Mouse (Mus musculus) right cerebral cortex, postnatal 14 days (tissue): ENCODE data around the gene Zfp362.

Source experiments
- DNase-seq: peaks from one replicate; pipeline ENCODE4 v3.0.0; 2022

Zfp362 gene

DNA sequence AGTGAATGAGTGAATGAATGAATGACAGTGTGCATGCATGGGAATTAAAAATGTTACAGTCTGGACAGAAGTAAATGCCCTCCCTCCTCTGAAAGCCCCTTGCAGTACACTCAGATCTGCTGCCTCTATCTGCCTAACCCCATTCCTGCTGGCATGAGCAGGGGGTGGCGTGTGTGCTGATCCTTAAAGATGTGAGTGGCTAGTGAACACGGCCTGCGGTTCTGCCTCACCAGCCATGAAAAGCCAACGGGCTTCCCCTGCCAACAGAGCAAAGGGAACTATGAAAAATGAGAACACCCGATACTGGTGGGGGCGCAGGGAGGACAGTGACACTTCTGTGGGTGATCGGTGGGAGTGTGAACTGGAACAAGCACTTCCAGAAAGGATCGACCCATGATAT is 9.1 kb downstream of the Zfp362 start:
- no peak for DNase-seq

DNA sequence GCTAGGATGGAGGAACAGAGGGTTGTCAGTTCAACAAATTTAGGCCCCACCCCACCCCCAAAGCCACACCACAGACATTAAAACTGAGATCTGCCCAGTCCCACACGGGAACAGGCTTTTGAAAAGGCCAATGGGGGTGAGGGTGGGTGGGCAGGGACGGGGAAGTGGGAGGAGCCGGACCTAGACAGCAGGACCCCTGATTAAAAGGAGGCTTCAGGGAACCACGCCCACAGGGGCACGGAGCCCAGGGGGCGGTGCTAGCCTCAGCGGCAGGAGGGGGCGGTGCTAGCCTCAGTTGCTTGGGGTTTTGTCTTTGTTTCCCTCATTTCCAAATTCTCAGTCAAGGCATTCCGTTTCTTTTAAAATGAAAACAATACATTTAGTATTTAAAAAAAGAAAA is 10.2 kb downstream of the Zfp362 start:
- no peak for DNase-seq

DNA sequence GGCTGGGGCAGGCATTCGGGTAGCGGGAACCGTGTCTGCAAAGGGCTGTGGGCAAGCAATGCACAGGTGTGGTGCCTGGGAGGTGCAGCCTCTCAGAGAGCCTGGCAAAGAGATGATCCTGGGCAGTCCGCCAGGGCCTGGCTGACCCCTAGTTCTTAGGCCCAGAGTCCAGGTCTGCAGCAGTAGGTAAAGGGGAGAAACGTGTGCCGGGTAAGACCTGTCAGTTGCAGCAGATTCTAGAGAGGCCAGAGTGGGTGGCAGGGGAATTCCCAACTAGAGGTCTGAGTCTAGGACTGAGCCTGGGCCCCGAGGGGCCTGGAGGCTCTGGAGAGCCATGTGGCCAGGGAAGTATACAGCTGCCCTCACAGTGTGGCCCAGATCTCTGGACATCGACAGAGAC is 11.6 kb downstream of the Zfp362 start:
- DNase-seq: no peak

DNA sequence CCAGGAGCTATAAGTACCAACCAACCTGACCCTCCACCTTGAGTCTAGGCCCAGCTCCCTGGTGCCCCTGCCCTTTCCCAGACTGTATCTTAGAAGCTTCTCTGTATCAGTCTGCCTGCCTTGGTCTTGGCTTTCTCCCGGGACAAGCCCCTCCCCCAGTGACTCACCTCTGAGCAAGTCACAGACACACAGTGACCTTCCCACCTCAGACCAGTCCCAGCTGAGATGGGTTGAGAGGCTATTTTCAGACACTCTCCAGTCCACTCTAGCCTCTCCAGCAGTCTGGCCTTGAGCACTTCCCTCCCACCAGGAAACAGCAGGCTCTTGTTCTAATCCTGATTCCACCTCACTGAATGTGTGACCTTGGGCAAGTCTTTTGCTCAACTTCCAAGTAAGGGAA is 12.1 kb downstream of the Zfp362 start:
- no peak for DNase-seq

DNA sequence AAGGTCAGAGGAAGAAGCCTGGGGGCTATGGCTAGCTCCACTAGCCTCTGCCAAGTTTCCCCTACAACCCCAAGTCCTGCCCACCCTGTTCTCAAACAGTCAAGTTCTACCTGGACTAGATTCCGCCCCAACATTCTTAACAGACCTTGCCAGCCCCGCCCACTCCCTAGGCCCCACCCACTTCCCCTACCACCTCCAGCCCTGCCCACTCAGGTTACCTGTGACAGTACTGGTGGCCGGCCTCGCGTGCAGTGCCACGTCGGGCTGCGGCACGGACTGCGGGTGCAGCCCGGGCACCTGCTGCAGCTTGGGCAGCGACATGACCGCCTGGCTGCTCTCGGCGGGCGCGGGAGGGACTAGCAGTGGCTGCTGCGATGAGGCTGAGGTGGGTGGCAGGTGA is 16.2 kb downstream of the Zfp362 start:
- DNase-seq: no peak

DNA sequence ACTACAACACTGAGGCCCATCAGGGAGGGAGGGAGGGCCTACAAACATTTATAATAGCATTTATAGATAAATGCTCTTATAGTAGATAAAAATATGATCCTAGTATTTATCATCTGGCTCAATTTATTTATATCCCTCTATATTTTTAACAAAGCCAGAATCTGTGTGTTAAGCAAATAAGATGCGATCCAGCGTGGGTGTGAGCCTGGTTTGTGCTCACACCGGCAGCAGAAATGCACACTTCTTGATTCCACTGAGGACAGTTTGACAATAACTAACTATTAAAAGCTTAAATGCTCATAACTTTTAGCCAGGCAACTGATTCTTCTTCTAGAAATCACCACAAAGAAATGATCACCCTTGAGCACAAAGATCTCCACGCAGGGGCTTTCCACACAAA is 17.7 kb downstream of the Zfp362 start:
- no peak for DNase-seq

DNA sequence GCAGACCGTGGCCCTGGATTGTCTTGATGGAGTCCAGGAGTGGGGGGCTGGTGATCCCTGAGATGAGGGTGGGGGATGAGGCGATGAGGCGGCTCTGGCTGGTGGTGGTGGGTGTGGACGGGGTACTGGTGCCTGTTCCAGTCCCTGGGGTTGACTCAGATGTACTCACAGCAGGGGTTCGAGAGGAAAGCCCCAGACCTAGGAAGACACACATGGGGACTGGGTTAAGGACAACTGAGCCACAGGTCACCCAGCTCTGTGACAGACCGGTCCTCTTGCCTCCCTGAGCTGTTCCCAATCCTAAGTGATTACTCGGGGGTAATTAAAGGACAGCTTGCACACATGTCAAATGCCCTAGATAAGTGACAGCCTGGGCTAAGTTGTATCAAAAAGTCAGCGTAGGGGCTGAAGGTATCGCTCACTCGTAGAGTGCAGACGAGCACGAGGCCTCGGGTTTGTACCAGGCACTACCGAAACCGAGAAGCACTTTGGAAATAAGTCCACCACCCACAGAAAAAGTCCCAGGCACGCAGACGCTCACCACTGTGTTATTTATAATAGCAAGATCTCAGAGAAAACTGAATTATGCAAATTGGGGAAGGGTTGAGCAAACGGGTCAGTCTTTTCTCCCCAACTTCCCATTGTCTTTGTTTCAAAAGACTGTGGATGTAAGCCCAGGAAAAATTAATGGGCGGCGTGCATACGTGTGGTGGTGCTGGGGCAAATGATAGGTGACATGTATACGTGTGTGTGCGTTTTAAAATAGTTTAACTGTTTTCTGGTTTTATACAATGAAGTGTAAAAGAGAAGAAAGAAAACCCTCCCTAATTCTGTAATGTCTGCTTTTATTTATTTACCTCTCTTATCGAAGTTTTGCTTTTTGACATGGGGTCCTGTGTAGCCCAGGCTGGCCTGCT is 18.6 kb downstream of the Zfp362 start:
- no peak for DNase-seq

DNA sequence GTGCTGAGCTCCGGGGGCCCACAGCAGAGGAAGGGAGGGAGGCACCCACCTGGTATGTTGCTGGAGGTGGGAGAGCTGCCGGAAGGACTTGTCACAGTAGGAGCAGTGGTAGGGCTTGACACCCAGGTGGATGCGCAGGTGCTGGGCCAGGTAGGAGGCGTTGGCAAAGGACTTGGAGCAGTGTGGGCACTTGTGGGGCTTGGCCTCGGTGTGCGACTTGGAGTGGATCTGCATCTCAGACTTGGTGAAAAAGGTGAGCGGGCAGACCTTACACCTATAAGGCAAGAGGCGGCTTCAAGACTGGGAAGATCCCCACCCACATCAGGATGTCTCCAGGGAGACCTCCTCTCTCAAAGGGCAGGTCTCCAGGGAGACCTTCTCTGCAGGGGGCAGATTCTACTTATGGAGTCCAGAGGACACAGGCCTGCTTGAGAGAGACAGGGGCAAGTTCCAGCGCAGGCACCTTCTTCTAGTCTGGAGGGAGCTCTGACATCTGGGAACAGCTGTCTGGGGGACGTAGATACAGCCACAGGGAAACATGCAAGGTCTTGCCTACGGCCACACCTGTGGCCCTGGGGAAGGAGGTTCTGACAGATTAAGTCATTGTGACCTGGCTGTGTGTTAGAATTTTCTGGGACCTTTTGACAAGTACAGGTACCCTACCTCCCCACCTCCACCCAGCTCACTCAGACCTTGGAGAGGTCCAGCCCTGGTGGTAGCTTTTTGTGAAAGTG is 19.8 kb downstream of the Zfp362 start:
- DNase-seq: no peak

DNA sequence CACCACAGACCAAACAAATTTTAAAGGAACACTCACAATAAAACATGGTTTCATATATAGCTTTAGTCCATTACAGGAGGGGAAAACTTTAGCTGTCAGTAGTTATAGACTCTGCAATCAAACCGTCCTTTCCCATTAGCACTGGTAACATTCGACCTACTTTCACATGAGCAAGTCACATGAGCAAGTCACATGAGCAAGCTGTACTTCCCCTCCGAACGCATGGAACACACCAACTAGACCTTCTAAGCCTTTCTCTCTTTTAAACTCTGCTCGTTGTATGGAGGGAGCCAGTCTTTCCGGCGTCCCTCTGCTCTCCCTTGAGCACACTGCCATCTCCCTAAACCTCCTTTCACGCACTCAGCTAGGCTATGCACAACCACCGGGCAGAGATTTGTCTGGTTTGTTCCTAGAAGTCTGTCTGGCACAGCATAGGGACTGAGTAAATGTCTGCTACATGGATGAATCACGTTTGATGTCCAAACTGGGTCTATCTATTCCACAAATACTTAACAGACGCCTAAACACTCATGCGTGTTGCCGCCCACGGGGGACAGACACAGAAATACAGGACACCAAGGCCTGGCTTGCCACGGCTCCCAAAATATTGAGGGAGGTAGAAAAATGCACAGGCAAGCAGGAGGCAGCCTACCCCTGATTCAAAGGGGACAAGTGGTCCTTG is 20.8 kb downstream of the Zfp362 start:
- DNase-seq: no peak

DNA sequence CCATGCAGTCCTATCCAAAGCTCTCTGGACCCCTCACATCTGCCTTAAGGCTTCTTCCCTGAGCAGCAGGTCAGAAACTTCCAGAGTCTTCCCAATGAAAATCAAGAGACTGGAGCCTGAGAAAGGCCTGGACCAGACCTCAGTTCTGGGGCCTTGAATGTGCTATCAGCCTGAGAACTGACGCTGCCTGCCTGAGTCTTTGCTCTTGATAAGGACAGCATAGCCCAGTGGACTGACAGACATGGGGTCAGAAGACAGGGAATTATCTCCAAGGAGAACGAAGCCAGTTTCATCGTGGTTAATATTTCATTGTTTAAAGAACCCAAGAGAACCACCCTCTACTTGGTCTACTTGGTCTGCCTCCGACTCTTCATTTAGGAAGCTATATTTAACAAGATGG is 23.2 kb downstream of the Zfp362 start:
- no peak for DNase-seq

DNA sequence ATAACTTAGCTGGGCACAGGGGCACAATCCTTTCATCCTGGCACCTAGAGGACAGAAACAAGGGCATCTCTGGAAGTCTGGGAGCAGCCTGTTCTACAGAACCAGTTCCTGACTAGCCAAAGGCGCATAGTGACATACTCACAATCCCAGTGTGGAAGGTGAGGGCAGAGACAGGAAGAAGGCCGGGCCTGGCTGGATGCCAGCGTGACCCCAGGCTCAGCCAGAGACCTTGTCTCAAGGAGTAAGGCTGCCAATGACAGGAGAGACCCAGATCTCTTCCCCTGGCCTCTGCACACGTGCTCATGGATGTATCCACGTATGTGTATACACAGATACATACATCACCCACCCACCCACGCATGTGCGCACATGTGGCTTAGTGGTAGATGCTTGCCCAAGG is 23.8 kb downstream of the Zfp362 start:
- no peak for DNase-seq

DNA sequence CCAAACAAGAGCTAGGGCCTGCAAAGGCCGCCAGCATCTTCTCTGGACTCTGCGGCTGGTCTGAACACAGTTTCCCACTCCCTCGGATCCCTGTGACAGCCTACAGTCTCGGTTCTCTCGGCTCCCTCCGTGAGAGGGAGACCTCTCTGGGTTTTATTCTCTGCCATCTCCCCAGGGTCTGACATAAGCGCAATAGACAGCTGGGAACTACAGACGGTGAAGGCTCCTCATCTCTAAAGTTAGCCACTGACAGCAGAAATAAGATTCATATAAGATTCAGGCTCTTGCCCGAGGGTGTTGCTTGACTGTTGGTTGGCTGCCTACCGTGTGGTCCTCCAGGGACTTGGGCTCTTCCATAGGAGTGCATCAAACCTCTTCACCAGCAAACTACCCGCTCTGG is 28.3 kb downstream of the Zfp362 start:
- no peak for DNase-seq

DNA sequence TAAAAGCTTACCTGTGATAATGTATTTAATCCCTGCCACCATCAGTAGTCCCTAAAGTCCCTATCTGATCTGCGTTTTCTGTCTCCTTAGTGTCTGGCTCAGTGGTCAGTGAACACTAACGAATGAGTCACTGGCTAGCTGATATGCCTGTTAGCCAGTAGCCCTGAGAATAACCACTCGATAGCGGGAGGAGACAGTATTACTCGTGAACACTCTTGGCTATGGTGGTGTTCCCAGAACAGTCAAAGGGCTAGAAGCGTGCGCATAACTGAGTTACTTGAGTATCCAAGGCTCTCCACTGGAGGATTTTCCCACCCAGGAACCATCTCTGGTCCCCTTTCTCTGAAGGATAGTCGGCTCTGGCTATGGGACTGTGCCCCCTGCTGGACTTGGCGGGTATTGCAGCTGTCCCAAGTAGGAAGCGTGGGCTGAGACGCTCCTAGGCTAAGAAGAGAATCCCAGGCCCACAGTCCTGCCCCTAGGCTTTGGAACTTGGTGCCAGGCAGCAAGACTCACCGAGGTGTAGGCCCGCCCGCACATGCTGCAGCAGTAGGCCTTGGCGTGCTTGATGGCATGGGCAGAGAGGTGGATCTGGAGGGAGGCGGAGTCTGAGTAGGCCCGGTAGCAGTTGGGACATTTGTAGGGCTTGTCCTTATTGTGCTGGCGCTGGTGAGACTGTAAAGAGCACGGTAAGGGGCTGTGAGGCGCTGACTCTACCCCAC is 29.1 kb downstream of the Zfp362 start:
- peak; percentile 80 for DNase-seq

DNA sequence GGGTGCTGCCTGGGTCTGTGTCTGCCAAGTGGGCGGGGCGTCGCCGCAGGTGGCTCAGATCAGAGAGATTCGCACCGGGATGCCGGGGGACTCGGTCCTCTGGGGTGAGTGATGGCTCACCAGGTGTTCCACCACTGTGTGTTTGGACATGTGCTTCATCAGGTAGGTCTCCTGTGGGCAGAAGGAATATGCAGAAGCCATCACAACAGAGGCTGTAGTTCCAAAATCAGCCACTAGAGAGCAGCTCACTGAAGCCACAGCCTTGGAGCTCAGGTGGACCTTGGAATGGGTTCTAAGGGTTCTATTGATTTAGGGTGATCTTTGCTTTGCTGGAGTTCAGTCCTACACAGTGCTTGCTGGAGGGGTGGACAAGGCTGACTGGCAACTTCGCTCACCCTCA is 31.4 kb downstream of the Zfp362 start:
- DNase-seq: peak; percentile 51

DNA sequence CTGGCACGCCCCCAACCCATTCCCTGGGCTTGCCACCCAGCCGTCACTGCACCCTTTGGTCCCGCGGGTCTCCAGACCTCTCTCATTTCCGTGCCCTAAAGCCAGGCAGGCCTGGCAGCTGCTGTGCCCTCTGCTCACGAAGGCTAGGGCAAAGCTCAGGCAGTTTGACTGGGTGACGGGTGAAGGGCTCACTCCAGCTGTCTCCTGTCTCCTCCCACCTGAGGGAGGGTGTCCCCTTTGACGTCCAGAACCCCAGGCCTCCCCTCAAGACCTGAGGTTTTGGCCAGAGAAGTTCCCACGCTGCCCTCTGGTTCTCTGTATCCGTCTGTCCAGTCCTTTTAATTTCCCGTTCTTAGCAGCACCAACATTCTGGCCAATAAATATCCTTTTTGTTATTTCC is 32.0 kb downstream of the Zfp362 start:
- no peak for DNase-seq

DNA sequence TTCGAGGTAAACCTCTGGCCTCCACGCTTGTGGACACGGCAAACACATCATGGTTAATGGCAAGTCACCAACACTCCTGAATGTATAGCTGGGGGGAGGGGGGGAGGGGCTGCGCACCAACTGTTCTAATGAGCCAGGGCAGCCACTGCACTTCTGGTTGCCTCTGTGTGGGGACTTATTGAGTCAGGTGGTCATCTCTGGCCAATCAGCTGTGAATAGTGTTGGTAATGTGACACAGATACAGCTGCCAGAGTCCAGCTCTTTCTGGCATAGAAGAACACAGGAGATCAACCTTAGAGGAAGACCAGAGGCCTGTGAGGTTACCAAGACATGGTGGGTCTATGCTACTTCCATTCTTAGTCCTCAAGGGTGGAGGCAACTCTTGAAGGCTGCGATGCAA is 35.1 kb downstream of the Zfp362 start:
- DNase-seq: no peak

DNA sequence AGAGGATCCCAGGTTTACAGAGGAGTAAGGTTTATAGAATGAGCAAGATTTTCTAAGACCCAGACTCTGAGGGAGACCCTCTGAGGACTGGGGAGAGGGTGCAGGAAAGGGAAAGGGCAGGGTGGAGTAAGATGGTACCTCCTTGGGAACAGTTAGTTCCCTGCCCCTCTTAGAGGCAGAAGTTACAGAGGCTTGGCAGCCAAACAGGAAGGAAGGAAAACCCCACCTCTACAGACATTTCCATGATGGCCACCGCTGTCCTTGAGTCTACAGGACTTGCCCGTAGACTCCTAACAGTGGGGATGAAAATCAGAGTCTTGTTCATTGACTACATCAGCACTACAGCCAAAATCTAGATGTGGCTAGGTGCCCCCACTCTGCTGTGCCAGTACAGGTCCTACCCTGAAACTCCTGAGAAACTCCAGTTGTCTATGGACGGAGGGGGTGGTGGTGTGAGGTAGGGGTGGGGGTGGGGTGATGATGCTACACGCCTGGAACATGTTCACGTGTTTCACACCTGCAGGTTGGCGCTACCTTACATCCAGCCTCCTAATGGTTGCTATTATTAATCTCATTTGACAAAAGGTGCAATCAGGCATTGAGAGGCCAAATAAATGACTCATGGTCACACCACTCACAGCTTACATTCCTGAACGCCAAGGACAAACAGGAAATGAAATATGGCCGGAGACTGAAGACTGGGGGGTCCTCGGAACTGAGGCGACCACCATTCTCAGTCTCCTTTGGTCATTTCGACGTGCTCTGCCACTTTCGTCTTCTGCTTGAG is 36.1 kb downstream of the Zfp362 start:
- no peak for DNase-seq

DNA sequence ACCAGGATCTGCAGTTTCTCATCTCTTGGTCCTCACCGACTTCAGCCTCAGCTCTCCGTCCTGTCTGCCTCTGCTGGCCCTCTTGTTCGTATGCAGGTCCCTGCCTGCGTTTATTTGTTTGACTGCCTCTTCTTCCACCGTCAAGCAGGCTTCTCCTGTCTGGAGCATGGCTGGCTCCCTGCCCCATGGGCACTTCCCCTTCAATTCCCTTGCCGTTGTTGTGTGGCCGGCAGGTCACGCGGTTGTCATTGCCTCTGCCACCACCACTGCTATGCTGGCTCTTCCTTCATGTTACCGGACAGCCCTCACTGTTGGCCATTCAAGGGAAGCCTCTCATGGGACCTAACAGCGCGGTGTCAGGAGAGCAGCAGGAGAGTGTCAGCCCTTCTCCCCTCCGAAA is 37.7 kb downstream of the Zfp362 start:
- DNase-seq: no peak

DNA sequence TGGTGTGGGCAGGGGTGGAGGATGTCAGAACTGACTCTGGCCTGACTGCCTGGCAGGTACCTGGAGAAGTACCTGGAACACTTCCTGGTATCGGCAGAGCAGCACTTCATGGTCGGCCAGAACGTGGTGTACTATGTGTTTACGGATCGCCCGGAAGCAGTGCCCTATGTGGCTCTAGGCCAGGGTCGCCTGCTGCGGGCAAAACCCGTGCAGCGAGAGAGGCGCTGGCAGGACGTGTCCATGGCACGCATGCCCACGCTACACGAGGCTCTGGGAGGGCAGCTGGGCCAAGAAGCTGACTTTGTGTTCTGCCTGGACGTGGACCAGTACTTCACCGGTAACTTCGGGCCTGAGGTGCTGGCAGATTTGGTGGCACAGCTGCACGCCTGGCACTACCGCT is 38.9 kb downstream of the Zfp362 start:
- no peak for DNase-seq

DNA sequence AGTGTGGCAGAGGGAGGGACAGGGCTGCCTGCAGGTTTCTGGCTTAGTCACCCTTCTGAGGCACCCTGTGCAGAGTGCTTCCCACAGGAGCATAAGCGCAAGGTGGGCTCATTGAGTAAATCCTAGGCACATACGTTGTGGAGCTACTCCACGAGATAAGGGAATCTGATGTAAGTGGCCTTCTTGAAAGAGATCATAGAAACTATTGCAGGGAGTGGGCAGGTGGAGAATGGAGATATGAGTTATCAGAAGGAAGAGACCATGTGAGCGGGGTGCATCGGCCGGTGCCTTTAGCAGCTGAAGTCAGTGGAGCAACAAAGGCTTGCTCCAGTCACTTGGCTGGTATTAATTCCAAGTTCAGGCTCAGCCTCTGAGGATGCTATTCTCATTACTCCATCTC is 45.8 kb downstream of the Zfp362 start:
- DNase-seq: no peak

DNA sequence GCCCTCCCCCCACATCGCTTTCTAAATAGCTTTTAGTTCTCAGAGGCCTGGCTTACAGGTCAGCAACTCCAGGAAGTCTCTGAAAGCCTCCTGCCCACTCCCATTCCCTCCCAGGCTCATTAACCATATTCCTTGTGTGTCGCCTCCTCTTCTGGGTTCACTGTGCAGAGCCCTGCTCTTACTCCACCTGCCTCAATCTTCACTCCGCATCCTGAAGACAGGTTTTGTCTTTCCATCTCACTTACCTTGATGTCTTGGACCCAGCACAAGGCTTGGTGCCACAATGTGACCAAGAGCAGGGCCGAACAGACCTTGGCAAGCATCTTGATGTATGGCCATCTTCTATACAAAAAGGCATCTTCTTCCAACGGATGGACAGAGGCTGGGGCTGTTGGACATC is 46.6 kb downstream of the Zfp362 start:
- no peak for DNase-seq

DNA sequence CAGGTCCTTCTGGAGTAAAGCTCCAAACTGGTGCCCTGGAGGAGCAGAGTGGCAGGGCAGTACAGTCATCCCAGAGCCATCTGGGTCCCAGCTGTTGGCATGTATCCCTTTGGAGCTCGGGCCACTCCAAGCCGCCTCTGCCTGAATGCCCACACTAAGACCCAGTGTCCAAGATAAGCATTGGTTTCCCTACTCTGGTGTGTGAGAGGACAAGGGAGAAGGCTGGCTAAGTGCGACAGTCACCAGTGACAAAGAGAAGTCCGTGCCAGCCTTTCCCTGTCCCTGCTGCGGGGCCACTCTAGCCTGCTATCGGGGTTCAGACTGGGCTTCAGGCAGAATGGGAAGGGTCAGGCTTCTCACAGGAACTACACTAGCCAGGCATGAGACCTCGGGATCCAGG is 49.9 kb downstream of the Zfp362 start:
- DNase-seq: peak; percentile 13
